Mouse (Mus musculus): ENCODE data around the gene Kcne1l.

The Kcne1l gene

DNA sequence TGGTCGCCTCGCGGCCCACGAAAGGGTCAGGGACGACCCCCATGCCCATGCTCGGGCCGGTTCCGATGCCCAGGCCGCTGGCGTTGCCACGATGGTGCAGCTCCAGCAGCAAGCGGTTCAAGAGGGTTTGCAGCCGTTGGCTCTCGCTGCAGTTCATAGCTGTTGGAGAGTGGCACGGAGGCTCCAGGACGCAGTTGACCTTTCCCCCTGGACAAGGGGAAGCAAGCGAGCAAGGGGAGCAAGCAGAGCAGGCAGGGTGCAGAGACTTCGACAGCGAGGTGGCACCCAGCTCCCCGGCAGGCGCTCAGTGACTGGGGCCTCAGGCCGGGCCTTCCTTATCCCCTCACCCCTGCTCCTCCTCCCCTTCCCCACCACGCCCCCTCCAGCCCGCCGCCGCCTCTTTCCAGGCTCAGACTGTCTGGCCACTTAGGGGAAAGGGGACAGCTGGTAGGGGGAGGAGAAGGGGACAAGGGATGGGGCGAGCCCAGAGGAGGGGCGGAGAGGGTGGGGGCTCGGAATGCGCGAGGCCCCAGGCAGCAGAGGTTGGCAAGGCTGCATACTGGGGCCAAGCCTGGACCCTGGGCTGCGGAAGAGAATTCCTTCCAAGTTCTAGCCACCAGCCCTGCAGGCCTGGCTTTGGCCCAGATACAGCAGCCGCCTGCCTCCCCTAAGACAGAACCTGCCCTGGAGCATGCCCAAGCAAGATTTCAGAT, at the start of gene Kcne1l:
Kcne1l (minus strand) TSS at position 426 of the 713 bp plus-strand sequence.
- peak; percentile 25 to 36 for DNase-seq

- DNase-seq = no peak
Observed at GRCm38 (mm10) chrX:142336207-142336606, 30.1 kb upstream of the Kcne1l start.

- DNase-seq = no peak
Observed at GRCm38 (mm10) chrX:142335502-142335901, 29.4 kb upstream of the Kcne1l start.

DNA sequence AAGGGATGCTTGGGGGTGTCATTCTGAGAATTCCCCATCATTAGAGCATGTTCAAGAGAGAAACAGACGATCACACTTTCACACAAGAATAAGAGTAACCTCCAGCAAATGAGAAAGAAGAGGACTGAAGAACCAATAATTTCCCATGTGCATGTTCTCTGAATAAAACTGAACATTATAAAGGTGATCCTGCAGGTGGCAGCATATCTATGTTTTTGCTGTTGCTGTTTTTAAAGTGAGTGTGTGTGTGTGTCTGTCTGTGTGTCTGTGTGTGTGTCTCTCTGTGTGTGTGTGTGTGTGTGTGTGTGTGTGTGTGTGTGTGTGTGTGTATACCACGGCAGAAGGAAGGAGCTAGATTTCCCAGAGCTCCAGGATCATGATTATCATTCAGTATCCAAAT, 19.7 kb upstream of the Kcne1l start:
- DNase-seq = peak in 1 of 2 experiments; percentile 9

DNA sequence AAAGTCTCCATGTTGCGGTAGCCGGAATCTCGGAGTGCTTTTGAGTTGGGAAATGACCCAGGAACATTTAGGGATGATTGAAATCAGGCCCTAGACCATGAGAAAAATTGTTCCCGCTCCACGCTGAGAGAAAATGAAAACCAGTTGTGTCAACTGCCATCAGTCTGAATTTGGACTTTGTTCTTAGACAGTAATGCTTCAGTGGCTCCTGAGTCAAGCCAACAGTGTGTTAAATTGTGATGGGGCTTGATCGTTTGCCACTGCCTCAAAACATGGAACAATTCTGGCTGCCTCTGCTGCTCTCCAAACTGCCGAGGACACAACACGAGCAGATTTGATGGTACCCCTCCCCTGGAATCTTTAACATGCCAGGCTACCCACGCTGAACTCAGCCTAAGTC, 10.0 kb upstream of the Kcne1l start:
- DNase-seq = no peak

GRCm38 (mm10) chrX:142315270-142315669, 9.2 kb upstream of the Kcne1l start:
- DNase-seq = peak; percentile 10 to 17

GRCm38 (mm10) chrX:142314307-142315024, 8.4 kb upstream of the Kcne1l start:
- DNase-seq = peak; percentile 76 to 82

DNA sequence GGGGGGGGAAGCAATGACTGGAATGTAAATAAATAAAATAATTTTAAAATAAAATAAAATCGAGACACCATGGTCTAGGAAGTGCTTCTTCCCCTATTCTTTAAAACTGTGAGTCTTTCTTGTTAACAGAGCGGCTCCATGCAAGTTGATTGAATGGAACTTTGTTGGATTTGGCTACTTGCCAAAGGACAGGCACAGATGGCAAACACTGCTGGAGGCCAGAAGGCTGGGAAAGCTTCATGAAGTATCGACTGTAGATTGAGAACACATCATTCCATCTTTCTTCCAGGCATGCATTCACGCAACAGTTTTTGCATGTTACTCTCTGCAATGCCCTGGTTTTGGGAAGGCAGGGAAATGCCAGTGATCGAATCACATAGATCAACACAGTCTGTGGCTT, 4.3 kb upstream of the Kcne1l start:
- peak; percentile 47 to 56 for DNase-seq

DNA sequence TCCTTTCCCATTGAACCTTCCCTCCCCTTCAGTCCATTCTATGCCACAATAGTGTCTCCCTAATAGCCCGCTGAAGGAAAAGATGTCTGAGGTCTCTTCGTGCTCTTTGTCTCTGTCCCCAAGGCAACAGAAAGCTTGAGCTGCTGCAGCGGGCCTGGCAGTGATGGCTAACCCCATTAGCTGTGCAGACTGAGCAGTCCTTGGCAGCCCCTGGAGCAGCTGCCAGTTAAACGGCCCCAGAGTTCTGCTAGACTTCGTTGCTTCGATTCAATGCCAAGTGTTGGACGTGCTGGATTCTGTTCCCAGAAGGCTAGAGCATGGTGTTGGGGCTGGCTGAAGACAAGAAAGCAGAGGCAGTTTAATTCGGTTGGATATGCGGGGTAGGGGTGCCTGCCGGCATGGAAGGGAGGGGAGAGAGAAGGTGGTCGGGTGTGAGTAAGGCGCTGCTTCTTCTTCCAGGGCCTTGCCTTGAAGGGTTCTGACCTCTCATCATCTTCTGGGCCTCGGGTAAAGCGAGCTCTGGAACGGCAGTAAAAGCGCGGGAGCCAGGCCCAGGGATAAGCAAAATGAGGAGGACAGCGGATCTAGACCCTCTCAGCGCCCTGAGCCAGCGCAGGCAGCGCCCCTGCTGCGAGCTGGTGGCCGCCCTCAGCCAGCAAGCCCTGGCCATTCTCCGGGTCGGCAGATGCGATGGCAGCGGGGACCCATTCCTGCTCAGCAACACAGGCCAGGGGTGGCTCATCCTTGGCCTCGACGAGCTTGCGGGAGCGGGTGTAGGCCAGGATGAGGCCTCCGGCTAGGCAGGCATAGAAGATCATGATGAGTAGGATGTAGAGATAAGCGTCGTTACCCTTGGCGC, 855 bp downstream of the Kcne1l start:
- DNase-seq = peak; percentile 21 to 27

DNA sequence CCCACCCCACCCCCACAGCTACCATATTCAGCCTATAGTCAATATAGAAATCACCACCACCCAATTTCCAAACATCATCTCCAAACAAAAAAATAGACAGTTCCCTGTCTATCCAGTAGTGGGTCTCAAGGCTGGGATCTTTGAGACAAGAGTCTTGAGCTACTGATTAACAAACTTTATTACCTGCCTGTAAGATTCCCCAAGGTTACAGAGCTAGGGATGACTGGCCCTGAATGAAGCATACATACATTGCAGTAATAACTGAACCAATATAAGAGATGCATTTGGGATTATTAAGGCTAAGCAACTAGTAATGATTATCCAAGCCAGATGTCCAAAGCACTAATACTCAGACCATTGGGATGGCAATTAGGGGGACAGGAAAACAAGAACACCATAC, 1.5 kb downstream of the Kcne1l start:
- no peak for DNase-seq

DNA sequence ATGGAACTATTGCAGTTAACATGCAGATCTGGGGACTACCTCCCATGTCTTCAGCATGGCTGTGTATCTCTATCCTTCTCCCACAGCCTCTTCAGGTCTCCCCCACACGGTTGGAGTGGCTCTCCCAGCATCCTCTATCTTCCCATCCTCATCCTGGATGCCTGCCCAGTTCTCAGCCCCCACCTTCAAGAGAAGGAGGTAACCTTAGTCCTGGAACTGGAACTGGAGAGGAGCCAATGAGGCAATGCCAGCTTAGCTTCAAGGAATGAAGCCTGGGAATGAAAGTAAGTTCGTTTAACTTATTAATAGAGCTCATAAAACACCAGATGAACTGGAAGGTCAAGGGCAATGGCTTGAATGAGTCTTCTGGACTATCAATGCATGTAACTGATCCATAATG, 2.6 kb downstream of the Kcne1l start:
- no peak for DNase-seq

DNA sequence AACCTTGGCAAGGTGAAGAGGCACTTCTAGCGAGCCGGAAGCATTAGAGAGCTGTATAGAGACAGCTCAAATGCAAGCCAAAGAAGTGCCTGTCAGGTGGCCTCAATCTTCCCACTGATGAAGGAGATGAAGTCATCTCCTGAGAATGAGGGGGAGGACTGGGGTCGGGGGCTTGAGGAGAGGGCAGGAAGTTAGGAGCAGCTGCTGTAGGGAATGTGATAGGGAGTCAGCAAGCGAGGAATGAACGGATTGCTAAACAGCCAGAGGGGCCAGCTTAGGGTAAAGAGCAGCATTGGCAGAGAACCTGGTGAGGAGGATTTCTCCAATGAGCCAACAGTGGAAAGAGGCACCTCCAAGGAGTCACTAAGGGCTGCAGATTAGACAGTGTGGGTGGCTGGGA, 20.2 kb downstream of the Kcne1l start:
- DNase-seq = no peak

- DNase-seq = no peak
Observed at GRCm38 (mm10) chrX:142276573-142276972, 29.5 kb downstream of the Kcne1l start.

DNA sequence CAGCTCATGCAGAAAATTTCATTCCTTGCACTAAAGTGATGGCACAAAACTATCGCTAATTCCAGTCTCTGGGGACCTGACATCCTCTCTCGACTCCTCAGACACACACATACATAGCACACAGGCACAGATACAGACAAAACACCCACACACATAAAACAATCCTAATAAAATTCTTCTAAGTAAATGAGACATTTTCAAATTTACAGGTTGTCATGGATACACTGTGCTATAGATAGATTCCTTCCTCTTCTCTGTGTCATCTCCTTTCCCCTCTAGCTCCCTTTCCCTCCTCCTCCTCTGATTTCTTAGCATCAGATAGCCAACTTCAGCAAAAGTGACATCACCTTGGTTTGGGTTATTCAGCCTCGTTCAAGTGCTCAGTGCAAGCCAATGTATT, 30.1 kb downstream of the Kcne1l start:
- DNase-seq = no peak

All from cerebellum, postnatal 25 days (tissue).